Mouse (Mus musculus) mouse trophoblast stem cell (cell line): ENCODE measurements at regions not wholly inside any gene's neighbourhood (a gene's known extent, or its start where the extent isn't known, plus 50 kb on each side); places are given as distances from the start of the nearest gene placed in this dataset.

ENCODE experiments used
- in situ Hi-C, 2 experiments: fragments of 300-500 bp; cut with MseI, MboI; formaldehyde crosslinking; loops; 2 replicates in 1 of 2; 3 replicates in 1 of 2; pipeline ENCODE4 v1.15.1; 2025

DNA sequence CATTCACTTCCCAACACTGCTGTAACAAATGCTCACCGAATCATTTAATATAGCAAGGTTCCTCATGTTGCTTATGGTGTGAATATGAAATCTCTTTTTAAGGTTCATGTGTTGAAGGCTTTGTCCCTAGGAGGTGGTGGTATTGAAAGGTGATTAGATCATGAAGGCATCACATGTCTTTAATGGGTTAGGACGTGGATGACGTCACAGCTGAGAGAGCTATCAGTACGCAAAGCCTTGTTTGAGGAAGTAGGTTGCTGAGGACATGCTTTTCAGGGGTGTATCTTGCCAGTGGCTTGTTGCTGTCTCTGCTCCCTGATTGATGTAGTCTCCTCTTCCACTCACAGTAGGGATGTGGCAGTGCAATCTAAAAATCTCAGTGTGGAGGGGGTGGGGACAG, 69.8 kb upstream of the Arsj start:
- in situ Hi-C loops, result no loop called here

DNA sequence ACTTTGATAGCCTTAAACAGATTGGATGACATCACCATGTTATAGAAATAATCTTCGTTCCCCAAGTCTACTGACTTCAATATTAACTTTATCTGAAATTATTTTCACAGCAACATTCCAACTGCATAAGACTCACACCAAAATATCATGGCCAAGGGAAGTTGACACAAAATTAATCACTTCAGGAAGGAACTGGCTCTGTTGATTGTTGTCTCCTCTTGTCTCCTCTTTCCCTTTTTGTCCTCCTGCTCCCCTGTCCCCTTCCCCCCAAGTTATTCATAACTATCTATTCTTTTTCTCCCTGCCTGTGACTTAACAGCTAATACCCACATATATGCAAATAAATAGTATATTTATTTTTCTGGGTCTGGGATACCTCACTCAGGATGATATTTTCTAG, 67.6 kb upstream of the Arsj start:
- in situ Hi-C loops, result no loop called here

DNA sequence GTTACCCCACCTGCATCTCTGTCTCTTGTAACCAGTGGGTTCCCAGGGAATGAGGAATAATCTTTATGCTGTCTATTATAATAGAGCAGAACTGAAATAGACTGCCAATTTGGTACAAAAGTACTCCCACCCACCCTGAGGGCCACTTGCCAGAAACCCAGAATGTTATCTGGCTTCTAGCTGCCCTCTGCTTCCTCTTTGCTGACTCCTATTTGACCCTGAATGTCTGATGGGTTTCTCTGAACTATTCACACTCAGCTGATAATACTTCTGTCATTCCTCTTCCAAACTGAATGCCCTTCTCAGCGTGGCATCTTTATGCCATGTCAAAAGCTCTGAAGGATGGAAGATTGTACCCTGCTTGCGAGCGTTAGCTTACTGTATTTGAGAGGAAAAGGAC, 64.2 kb upstream of the Arsj start:
- in situ Hi-C loops, result no loop called here

DNA sequence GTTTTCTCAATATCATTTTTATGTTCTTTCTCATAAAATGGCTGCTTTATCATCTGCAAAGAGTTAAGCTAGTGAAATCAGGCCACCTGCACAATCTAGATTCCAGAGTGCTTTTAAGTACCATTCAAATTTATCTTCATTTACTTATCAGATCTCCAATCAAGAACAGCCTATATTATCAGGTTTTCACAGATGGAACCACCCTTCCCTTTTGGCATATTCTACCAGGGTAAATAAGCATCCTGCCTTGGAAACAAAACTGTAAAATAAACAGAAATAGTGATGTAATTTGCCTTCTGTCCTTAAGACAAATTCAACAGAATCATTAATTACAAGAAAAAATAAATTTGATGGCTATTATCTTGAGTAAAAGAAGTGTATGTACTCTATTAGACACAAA, 55.2 kb upstream of the Arsj start:
- in situ Hi-C loops, result no loop called here
